In genomic region chr5:147459821-147460567, GRCm38 (mm10) we compare ENCODE assay signal across 13 mouse cellular contexts. TPM values are rescaled to one million over a fixed set of nuclear protein-coding genes. Genes with fewer than 3 reads are reported as not detected.
DNase-seq lines count a peak whose midpoint lies in the region; ATAC-seq and TF ChIP-seq lines count a peak whose summit lies in the region.
"Had no signal": no experiment of that assay in that cellular context is flagged by ENCODE, and none has a peak within 500 bp of the region (broad histone marks: within the 10 kb centered on the region; RNA-seq: fewer than 3 reads in every experiment).

No protein-coding gene starts in this region.

- DNase-seq in adrenal gland, postnatal 10 days = peak; percentile 54
- no peak for DNase-seq in adrenal gland, postnatal 4 days (ENCODE audit: low spot score in 2 of 2)
- DNase-seq in kidney, postnatal 10 days = peak; percentile 32
- no peak for DNase-seq in kidney, postnatal 14 days
- DNase-seq in lung, adult 2 months = peak; percentile 40
- DNase-seq in hindbrain, embryonic 10.5 days (ENCODE audit: low spot score) = no peak
- no peak for DNase-seq in layer of hippocampus, adult 9-10 months (ENCODE audit: low spot score)
- DNase-seq: cerebellum, adult 9-11 months; thymus, adult 18-20 months had no signal

- H3K9me3 ChIP-seq in stomach, embryonic 16.5 days (replicated peaks; ENCODE audit: control insufficient read depth, low read length) = no peaks in the 10 kb centered on the region
- no peaks in the 10 kb centered on the region for H3K9me3 ChIP-seq in hindbrain, embryonic 10.5 days
- H3K9me3 ChIP-seq: G1E; hindbrain, embryonic 13.5 days had no signal

- no peak for TF ChIP-seq CTCF in lung, adult 2 months (IDR thresholded peaks at IDR 0.05; ENCODE audit: insufficient read depth, low read length)

- no peak overlapping the region for H3K27ac ChIP-seq in stomach, embryonic 16.5 days (ENCODE audit: low read length)
- no peak overlapping the region for H3K27ac ChIP-seq in hindbrain, embryonic 10.5 days
- H3K27ac ChIP-seq: hindbrain, embryonic 13.5 days had no signal

- H3K4me2 ChIP-seq in stomach, embryonic 16.5 days (ENCODE audit: low read depth, low read length) = no peak overlapping the region
- H3K4me2 ChIP-seq: hindbrain, embryonic 13.5 days; midbrain, embryonic 11.5 days had no signal

- no peaks in the 10 kb centered on the region for H3K27me3 ChIP-seq in stomach, embryonic 16.5 days (ENCODE audit: control insufficient read depth, insufficient read depth, low read length)
- H3K27me3 ChIP-seq in hindbrain, embryonic 10.5 days (ENCODE audit: insufficient read depth, poor library complexity, severe bottlenecking) = no peaks in the 10 kb centered on the region
- H3K27me3 ChIP-seq: hindbrain, embryonic 13.5 days had no signal

- no peak for TF ChIP-seq POLR2A in lung, adult 2 months (IDR thresholded peaks at IDR 0.05; ENCODE audit: borderline replicate concordance, extremely low read depth, low read depth, low read length)

- H3K4me1 ChIP-seq in lung, adult 2 months (ENCODE audit: control insufficient read depth, insufficient read depth, low read length) = peaks cover 14% of the 10 kb centered on the region
- no peaks in the 10 kb centered on the region for H3K4me1 ChIP-seq in stomach, embryonic 16.5 days (ENCODE audit: control insufficient read depth, insufficient read depth, low read length)
- H3K4me1 ChIP-seq in hindbrain, embryonic 10.5 days (replicated peaks) = 0 out of 2 replicates have a peak, but pooled peaks cover 2% of the 10 kb centered on the region

- H3K9ac ChIP-seq in stomach, embryonic 16.5 days (ENCODE audit: low read length) = no peak overlapping the region
- H3K9ac ChIP-seq: hindbrain, embryonic 13.5 days had no signal

- peak; percentile 60; the same call in 1 of the 2 replicates for ATAC-seq in stomach, embryonic 16.5 days (ENCODE audit: insufficient read depth, low FRiP score)

- no peak overlapping the region for H3K4me3 ChIP-seq in lung, adult 2 months (replicated peaks; ENCODE audit: extremely low read depth, low read depth, low read length)
- H3K4me3 ChIP-seq in stomach, embryonic 16.5 days (replicated peaks; ENCODE audit: low read length) = no peak overlapping the region
- H3K4me3 ChIP-seq in hindbrain, embryonic 10.5 days = no peak overlapping the region
- H3K4me3 ChIP-seq: hindbrain, embryonic 13.5 days had no signal

- 45% methylated on average over 4 of the region's 4 CpGs for WGBS in lung, adult 2 months
- WGBS in stomach, embryonic 16.5 days = 59% methylated on average over 4 of the region's 4 CpGs
- 70% methylated on average over 4 of the region's 4 CpGs for WGBS in hindbrain, embryonic 10.5 days

- peaks cover 13% of the 10 kb centered on the region; the same call in 1 of the 2 replicates for H3K36me3 ChIP-seq in stomach, embryonic 16.5 days (ENCODE audit: control insufficient read depth, insufficient read depth, low read length)
- peaks cover 26% of the 10 kb centered on the region for H3K36me3 ChIP-seq in hindbrain, embryonic 10.5 days

RNA-seq across cellular contexts. Expression of gene Pan3, which starts 30.0 kb away (rescaled TPM):
- total RNA-seq in adrenal gland, postnatal 10 days (2021) = 100 to 1,000 TPM in 1 of 2 experiments, 10 to 100 TPM in 1; 90.5 to 106 TPM
- 100 to 1,000 TPM; 149 to 151 TPM for total RNA-seq in adrenal gland, postnatal 4 days (2021)
- 23.7 and 38.0 TPM in 2 replicates for polyA plus RNA-seq in lung, adult 2 months (2012; rRNA removed)
- polyA plus RNA-seq in stomach, embryonic 16.5 days (2015; fragmentation: Nextera tagmentation; extraction: Ambion mirVana) = 61.5 and 67.9 TPM in 2 replicates
- polyA plus RNA-seq in hindbrain, embryonic 10.5 days (2016; fragmentation: Nextera tagmentation; extraction: Ambion mirVana) = 47.7 and 50.3 TPM in 2 replicates

RNA-seq across cellular contexts. Expression of gene Flt3, which starts 59.7 kb away (rescaled TPM):
- total RNA-seq in adrenal gland, postnatal 10 days (2021) = under 1 TPM; 0.42 to 0.72 TPM
- total RNA-seq in adrenal gland, postnatal 4 days (2021) = under 1 TPM; 0.20 to 0.31 TPM
- 1.4 and 1.7 TPM in 2 replicates for polyA plus RNA-seq in lung, adult 2 months (2012; rRNA removed)
- 0.24 and 0.59 TPM in 2 replicates for polyA plus RNA-seq in stomach, embryonic 16.5 days (2015; fragmentation: Nextera tagmentation; extraction: Ambion mirVana)
- polyA plus RNA-seq in hindbrain, embryonic 10.5 days (2016; fragmentation: Nextera tagmentation; extraction: Ambion mirVana) = not detected in 2 replicates
- polyA plus RNA-seq: G1E had no signal

Comparison
In these comparisons a context has a peak if more than half of its experiments do, and no peak if none do; other contexts are left out.
1. DNase-seq: peak in adrenal gland, postnatal 10 days (single experiment), kidney, postnatal 10 days (single experiment) and lung, adult 2 months (single experiment); none in adrenal gland, postnatal 4 days (0 of 2), kidney, postnatal 14 days (single experiment), hindbrain, embryonic 10.5 days (single experiment) and layer of hippocampus, adult 9-10 months (single experiment).